Mouse (Mus musculus): ENCODE measurements around the gene Slc25a40. TPM values are rescaled to one million over a fixed set of nuclear protein-coding genes. Genes with fewer than 3 reads are reported as not detected.

Gene Slc25a40
- total RNA-seq, 2 experiments from 2014 or later = 9.6 to 10.0 TPM

- intact Hi-C loops (cut with DNase I) = loop anchor here (2.0 to 10.0 kb wide), 3 partner anchors 354 to 939 kb away; no protein-coding TSS in a partner anchor
- DNase-seq = no peak
Measured at GRCm38 (mm10) chr5:8488701-8489297, 66.1 kb downstream of the Slc25a40 start.

GRCm38 (mm10) chr5:8489471-8490110 is 66.9 kb downstream of the Slc25a40 start:
- intact Hi-C loops (cut with DNase I) = loop anchor here (2.0 to 10.0 kb wide), 3 partner anchors 353 to 938 kb away; no protein-coding TSS in a partner anchor
- no peak for DNase-seq

GRCm38 (mm10) chr5:8491778-8492177 is 69.1 kb downstream of the Slc25a40 start:
- DNase-seq = no peak
- intact Hi-C loops (cut with DNase I) = no loop called here

Other genes starting within 250 kb of the Slc25a40 start
- 1 to 10 TPM; 2.4 to 5.9 TPM for gene Adam22, start 54.7 kb upstream of the Slc25a40 start, total RNA-seq (2021)
- 1 to 10 TPM; 1.1 to 1.9 TPM for gene Dbf4, start 134 bp upstream of the Slc25a40 start, total RNA-seq (2021)
- under 1 TPM; 0.27 to 0.50 TPM for gene Rundc3b, start 200.1 kb downstream of the Slc25a40 start, total RNA-seq (2021)
- 10 to 100 TPM; 11.2 to 11.8 TPM for gene Abcb1a, start 237.2 kb downstream of the Slc25a40 start, total RNA-seq (2021)